Mouse (Mus musculus): ENCODE measurements around the gene Rps23. TPM values are rescaled to one million over a fixed set of nuclear protein-coding genes. Genes with fewer than 3 reads are reported as not detected.

The Rps23 gene
- total and polyA plus RNA-seq, 2 experiments from 2014 or later = 146 to 170 TPM

DNA sequence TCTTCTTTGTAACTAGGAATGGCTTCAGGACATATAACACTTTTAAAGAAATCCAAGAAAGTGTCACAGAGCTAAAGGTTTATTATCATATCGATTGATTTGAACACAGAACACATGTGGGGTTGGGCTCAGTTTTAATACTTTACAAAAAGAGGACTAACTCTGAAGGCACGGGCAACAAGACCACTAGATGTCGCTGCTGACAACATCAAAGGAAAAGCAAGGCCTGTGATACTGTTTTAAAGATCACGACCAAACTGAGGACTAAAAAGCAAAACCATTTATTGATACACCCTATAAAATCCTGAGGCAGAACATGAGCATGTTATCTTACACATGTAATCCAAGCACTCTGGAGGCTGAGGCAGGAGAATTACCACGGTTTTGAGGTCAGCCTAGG is 7.1 kb downstream of the Rps23 start:
- TF ChIP-seq CTCF (IDR thresholded peaks at IDR 0.05; ENCODE audit: low read depth) = peak; percentile 84
- H3K9ac ChIP-seq (replicated peaks; ENCODE audit: low read length) = no peak overlapping the region
- no peaks in the 10 kb centered on the region for H3K4me1 ChIP-seq (ENCODE audit: insufficient read depth, low read length)
- H3K27ac ChIP-seq = no peak overlapping the region
- H3K27me3 ChIP-seq (ENCODE audit: insufficient read depth, low read length) = no peaks in the 10 kb centered on the region
- peak; percentile 88 for DNase-seq (ENCODE audit: low spot score)
- peaks cover 17% of the 10 kb centered on the region for H3K36me3 ChIP-seq (ENCODE audit: insufficient read depth, low read length)
- ATAC-seq = peak; percentile 57
- WGBS = 23% methylated on average over 5 of the region's 5 CpGs
- H3K9me3 ChIP-seq (ENCODE audit: low read length) = no peaks in the 10 kb centered on the region
- no peak overlapping the region for H3K4me2 ChIP-seq (ENCODE audit: low read depth, low read length)
- H3K4me3 ChIP-seq (ENCODE audit: low read length) = no peak overlapping the region

- no peaks in the 10 kb centered on the region for H3K36me3 ChIP-seq (ENCODE audit: insufficient read depth, low read length)
- H3K4me2 ChIP-seq (ENCODE audit: low read depth, low read length) = no peak overlapping the region
- H3K4me1 ChIP-seq (ENCODE audit: insufficient read depth, low read length) = no peaks in the 10 kb centered on the region
- 50% methylated on average over 3 of the region's 3 CpGs for whole genome bisulfite sequencing
- ATAC-seq (no peak), DNase-seq (ENCODE audit: low spot score) (no peak)
- H3K9me3 ChIP-seq (ENCODE audit: low read length) = no peaks in the 10 kb centered on the region
- TF ChIP-seq CTCF (IDR thresholded peaks at IDR 0.05; ENCODE audit: low read depth) = no peak
- H3K27me3 ChIP-seq (ENCODE audit: insufficient read depth, low read length) = no peaks in the 10 kb centered on the region
- no peak overlapping the region for H3K9ac ChIP-seq (replicated peaks; ENCODE audit: low read length)
- H3K27ac ChIP-seq = no peak overlapping the region
- no peak overlapping the region for H3K4me3 ChIP-seq (ENCODE audit: low read length)
These were observed 10.5 kb downstream of the Rps23 start for GRCm38 (mm10) chr13:90933256-90933655.

DNA sequence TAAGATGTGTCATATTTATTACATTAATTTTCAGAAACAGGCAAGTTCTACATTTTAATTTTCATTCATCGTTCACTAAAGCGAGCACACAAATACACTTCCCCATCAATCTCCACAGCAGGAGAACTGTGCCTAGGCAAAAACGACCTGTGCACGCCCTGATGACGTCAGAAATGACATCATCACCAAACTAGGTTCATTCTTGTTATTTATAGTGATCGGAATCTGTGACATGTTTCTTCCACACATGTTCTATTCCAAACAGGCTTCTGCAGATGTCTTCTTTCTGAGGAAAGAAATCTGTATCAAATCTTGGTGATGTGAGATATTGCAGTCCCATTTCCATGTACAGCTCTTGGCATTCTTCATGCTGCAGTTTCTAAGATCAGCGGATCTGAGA is 13.1 kb downstream of the Rps23 start:
- no peaks in the 10 kb centered on the region for H3K36me3 ChIP-seq (ENCODE audit: insufficient read depth, low read length)
- no peak overlapping the region for H3K27ac ChIP-seq
- no peak for TF ChIP-seq CTCF (IDR thresholded peaks at IDR 0.05; ENCODE audit: low read depth)
- H3K9me3 ChIP-seq (ENCODE audit: low read length) = no peaks in the 10 kb centered on the region
- no peak overlapping the region for H3K4me3 ChIP-seq (ENCODE audit: low read length)
- no peaks in the 10 kb centered on the region for H3K4me1 ChIP-seq (ENCODE audit: insufficient read depth, low read length)
- H3K27me3 ChIP-seq (ENCODE audit: insufficient read depth, low read length) = no peaks in the 10 kb centered on the region
- H3K4me2 ChIP-seq (ENCODE audit: low read depth, low read length) = no peak overlapping the region
- DNase-seq (ENCODE audit: low spot score) (no peak), ATAC-seq (no peak)
- 79% methylated on average over 7 of the region's 7 CpGs for WGBS
- H3K9ac ChIP-seq (replicated peaks; ENCODE audit: low read length) = no peak overlapping the region

DNA sequence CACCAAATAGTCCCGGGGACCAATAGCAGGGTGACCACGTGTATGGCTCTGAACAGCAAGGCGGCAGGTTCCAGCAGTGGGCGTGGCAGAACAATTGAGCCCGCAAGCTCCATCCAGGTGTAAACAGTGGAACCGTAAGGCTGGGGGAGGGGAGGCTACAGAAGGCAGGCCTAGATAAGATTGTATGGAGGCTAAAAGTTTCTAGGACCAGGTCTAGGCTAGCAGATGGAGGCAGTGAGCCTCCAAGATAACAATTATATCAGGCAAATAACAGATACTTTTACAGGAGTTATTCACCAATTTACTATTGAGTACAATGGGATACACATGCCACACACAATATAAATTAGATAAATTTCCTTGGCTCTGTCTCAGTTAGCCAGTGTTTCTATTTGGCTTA is 16.4 kb downstream of the Rps23 start:
- Histone ChIP-seq H3K4me2 (ENCODE audit: low read depth, low read length) (no peak overlapping the region), H3K27me3 (ENCODE audit: insufficient read depth, low read length) (no peaks in the 10 kb centered on the region), H3K4me3 (ENCODE audit: low read length) (no peak overlapping the region), H3K4me1 (ENCODE audit: insufficient read depth, low read length) (no peaks in the 10 kb centered on the region), H3K36me3 (ENCODE audit: insufficient read depth, low read length) (no peaks in the 10 kb centered on the region), H3K9me3 (ENCODE audit: low read length) (no peaks in the 10 kb centered on the region), H3K9ac (replicated peaks; ENCODE audit: low read length) (no peak overlapping the region), H3K27ac (no peak overlapping the region)
- no peak for TF ChIP-seq CTCF (IDR thresholded peaks at IDR 0.05; ENCODE audit: low read depth)
- DNase-seq (ENCODE audit: low spot score) = no peak
- 70% methylated on average over 6 of the region's 6 CpGs for WGBS
- no peak for ATAC-seq

DNA sequence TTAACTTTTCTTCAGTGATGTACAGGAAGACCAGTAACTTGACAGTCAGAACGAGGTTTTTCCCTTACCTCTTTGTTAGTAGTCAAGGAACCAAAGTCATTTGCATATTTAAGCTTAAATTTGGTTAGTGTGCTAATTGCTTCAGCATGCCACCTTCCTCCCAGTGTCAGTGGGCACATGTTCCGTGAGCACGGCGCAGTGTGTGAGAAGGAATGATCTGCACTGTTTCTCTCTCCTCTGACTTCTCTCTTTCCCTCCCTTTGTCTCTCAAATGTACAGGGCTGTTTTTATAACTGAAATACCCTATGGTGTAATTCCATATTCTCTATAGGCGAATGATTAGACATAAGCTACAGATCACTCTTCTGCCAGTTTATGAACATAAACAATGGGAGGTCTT is 16.8 kb downstream of the Rps23 start:
- H3K4me1 ChIP-seq (ENCODE audit: insufficient read depth, low read length) = no peaks in the 10 kb centered on the region
- DNase-seq (ENCODE audit: low spot score) (no peak), ATAC-seq (no peak)
- H3K27me3 ChIP-seq (ENCODE audit: insufficient read depth, low read length) = no peaks in the 10 kb centered on the region
- no peaks in the 10 kb centered on the region for H3K9me3 ChIP-seq (ENCODE audit: low read length)
- 80% methylated on average over 5 of the region's 5 CpGs for WGBS
- H3K27ac ChIP-seq = no peak overlapping the region
- H3K9ac ChIP-seq (replicated peaks; ENCODE audit: low read length) = no peak overlapping the region
- no peaks in the 10 kb centered on the region for H3K36me3 ChIP-seq (ENCODE audit: insufficient read depth, low read length)
- no peak overlapping the region for H3K4me2 ChIP-seq (ENCODE audit: low read depth, low read length)
- no peak for TF ChIP-seq CTCF (IDR thresholded peaks at IDR 0.05; ENCODE audit: low read depth)
- H3K4me3 ChIP-seq (ENCODE audit: low read length) = no peak overlapping the region

DNA sequence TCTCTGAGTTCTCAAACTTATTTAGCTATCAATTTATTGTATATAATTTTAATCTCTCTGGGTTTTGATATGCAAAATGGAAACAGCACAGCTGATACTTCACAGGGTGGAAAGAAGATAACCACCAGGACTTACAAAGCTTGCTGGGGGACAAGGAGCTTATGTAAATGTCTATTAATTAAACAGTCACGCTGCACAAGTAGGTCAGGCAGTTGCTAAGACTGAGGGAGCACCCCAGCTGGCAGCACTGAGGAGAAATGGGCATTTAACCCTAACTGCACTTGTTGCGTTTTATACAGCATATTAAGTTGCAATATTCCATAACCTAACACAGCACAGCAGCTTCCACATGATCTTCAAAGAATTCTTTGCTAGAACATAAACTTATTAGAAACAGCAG is 36.1 kb downstream of the Rps23 start:
- no peaks in the 10 kb centered on the region for H3K4me1 ChIP-seq (ENCODE audit: insufficient read depth, low read length)
- H3K9me3 ChIP-seq (ENCODE audit: low read length) = 0 out of 2 replicates have a peak, but pooled peaks cover 2% of the 10 kb centered on the region
- no peak overlapping the region for H3K4me3 ChIP-seq (ENCODE audit: low read length)
- H3K36me3 ChIP-seq (ENCODE audit: insufficient read depth, low read length) = no peaks in the 10 kb centered on the region
- H3K9ac ChIP-seq (replicated peaks; ENCODE audit: low read length) = no peak overlapping the region
- ATAC-seq = peak; percentile 51; the same call in 1 of the 2 replicates
- DNase-seq (ENCODE audit: low spot score) = no peak
- 22% methylated on average over 2 of the region's 2 CpGs for WGBS
- no peak overlapping the region for H3K27ac ChIP-seq
- no peak overlapping the region for H3K4me2 ChIP-seq (ENCODE audit: low read depth, low read length)
- TF ChIP-seq CTCF (IDR thresholded peaks at IDR 0.05; ENCODE audit: low read depth) = no peak
- no peaks in the 10 kb centered on the region for H3K27me3 ChIP-seq (ENCODE audit: insufficient read depth, low read length)

DNA sequence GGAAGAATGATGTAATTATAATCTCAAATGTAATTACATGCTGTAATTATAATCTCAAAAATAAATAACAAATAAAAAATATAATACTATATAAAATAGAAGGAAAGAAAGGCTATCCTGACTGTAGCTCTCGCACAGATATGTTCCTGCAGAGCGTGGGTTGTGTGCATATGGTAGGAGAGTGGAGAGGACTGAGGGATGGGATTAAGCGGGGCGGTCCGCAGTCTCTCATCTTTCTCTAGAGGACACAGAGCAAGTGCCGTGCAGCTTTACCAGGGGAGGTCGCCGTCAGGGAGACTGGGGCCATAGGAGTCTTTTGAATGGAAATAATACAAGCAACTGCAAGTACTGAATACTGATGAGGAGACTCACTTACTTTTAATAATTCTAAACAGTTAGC is 37.8 kb downstream of the Rps23 start:
- Histone ChIP-seq H3K4me1 (ENCODE audit: insufficient read depth, low read length) (no peaks in the 10 kb centered on the region), H3K4me2 (ENCODE audit: low read depth, low read length) (no peak overlapping the region), H3K27ac (no peak overlapping the region), H3K36me3 (ENCODE audit: insufficient read depth, low read length) (no peaks in the 10 kb centered on the region), H3K9ac (replicated peaks; ENCODE audit: low read length) (no peak overlapping the region), H3K9me3 (ENCODE audit: low read length) (0 out of 2 replicates have a peak, but pooled peaks cover 2% of the 10 kb centered on the region), H3K4me3 (ENCODE audit: low read length) (no peak overlapping the region), H3K27me3 (ENCODE audit: insufficient read depth, low read length) (no peaks in the 10 kb centered on the region)
- no peak for ATAC-seq
- TF ChIP-seq CTCF (IDR thresholded peaks at IDR 0.05; ENCODE audit: low read depth) = no peak
- WGBS = 53% methylated on average over 8 of the region's 8 CpGs
- no peak for DNase-seq (ENCODE audit: low spot score)

Data from hindbrain, postnatal 0 days (tissue).